Comparison of ENCODE assay signal across 24 mouse cellular contexts in genomic region chr9:97003173-97003572, GRCm38 (mm10).
"Had no signal": no experiment of that assay in that cellular context is flagged by ENCODE, and none has a peak within 500 bp of the region (broad histone marks: within the 10 kb centered on the region; RNA-seq: fewer than 3 reads in every experiment).

No protein-coding gene starts in this region.

- H3K36me3 ChIP-seq: limb, embryonic 15.5 days; liver, embryonic 12.5 days had no signal

- H3K4me1 ChIP-seq: liver, embryonic 12.5 days had no signal

- H3K27me3 ChIP-seq: heart, embryonic 12.5 days; hindbrain, embryonic 12.5 days; limb, embryonic 13.5 days; limb, embryonic 15.5 days had no signal

- H3K9me3 ChIP-seq: heart, embryonic 10.5 days; hindbrain, embryonic 12.5 days; limb, embryonic 15.5 days; liver, embryonic 12.5 days had no signal

- DNase-seq: gastrocnemius, adult 2 months; gastrocnemius, postnatal 10 days; gastrocnemius, postnatal 25 days; heart, adult 18-20 months; heart, postnatal 10 days; heart, postnatal 4 days; kidney, adult 18-20 months; kidney, adult 8-10 months; kidney, postnatal 10 days; kidney, postnatal 25 days; kidney, postnatal 4 days; layer of hippocampus, adult 9-11 months; layer of hippocampus, postnatal 36 days; left cerebral cortex, postnatal 4 days had no signal

- ATAC-seq: hindbrain, embryonic 16.5 days; inflammation-experienced regulatory T-cells, adult 6 months; liver, embryonic 12.5 days had no signal

- H3K4me2 ChIP-seq: heart, embryonic 12.5 days; hindbrain, embryonic 12.5 days; hindbrain, embryonic 14.5 days; limb, embryonic 13.5 days; limb, embryonic 15.5 days; liver, embryonic 12.5 days had no signal

- H3K9ac ChIP-seq: heart, embryonic 12.5 days; hindbrain, embryonic 12.5 days; hindbrain, embryonic 14.5 days; limb, embryonic 13.5 days; limb, embryonic 15.5 days; liver, embryonic 12.5 days had no signal

- H3K27ac ChIP-seq: gastrocnemius, adult 2 months; hindbrain, embryonic 14.5 days; limb, embryonic 13.5 days; limb, embryonic 15.5 days; liver, embryonic 12.5 days had no signal

- H3K4me3 ChIP-seq: gastrocnemius, adult 2 months; heart, embryonic 10.5 days; heart, embryonic 12.5 days; hindbrain, embryonic 10.5 days; hindbrain, embryonic 12.5 days; limb, embryonic 13.5 days; limb, embryonic 15.5 days; liver, embryonic 12.5 days had no signal
